Mouse (Mus musculus) MEL (cell line): Measurements from ENCODE around the gene Rpusd4. TPM values are rescaled to one million over a fixed set of nuclear protein-coding genes. Genes with fewer than 3 reads are reported as not detected.

ENCODE experiments used
- DNase-seq: peaks from one replicate; pipeline ENCODE4 v3.0.0; 2011; ENCODE audit warnings: low read depth, low spot score
- H3K27ac ChIP-seq: 2 replicates; pipeline ENCODE4 v1.5.1; 2012; ENCODE audit warnings: low read depth, mild to moderate bottlenecking, control low read depth, low read length, moderate library complexity; ENCODE audit not compliant: control insufficient read depth
- H3K27me3 ChIP-seq, 2 experiments: fragments of 150-350 bp in 1 of 2; sonication (generic) in 1 of 2; 2 replicates each; pipeline ENCODE4 v1.6.1; 2012; ENCODE audit warnings: low read length in 2 of 2, mild to moderate bottlenecking in 2 of 2, improper control_type of control experiment in 1 of 2, moderate library complexity in 1 of 2; ENCODE audit not compliant: insufficient read depth in 2 of 2, control insufficient read depth in 1 of 2
- H3K36me3 ChIP-seq, 2 experiments: 2 replicates each; pipeline ENCODE4 v1.6.1; 2012 to 2014; ENCODE audit warnings: low read length in 2 of 2, improper control_type of control experiment in 1 of 2, inconsistent platforms in 1 of 2, mild to moderate bottlenecking in 1 of 2; ENCODE audit not compliant: insufficient read depth in 2 of 2, control insufficient read depth in 1 of 2
- H3K4me1 ChIP-seq, 2 experiments: fragments of 150-350 bp in 1 of 2; sonication (generic) in 1 of 2; 2 replicates each; pipeline ENCODE4 v1.6.1; 2012; ENCODE audit warnings: low read length in 2 of 2, improper control_type of control experiment in 1 of 2, mild to moderate bottlenecking in 1 of 2; ENCODE audit not compliant: insufficient read depth in 2 of 2, control insufficient read depth in 1 of 2
- H3K4me3 ChIP-seq, 2 experiments: fragments of 150-350 bp in 1 of 2; sonication (generic) in 1 of 2; 2 replicates each; pipeline ENCODE4 v1.5.1; 2012; ENCODE audit warnings: low read depth in 2 of 2, low read length in 2 of 2, mild to moderate bottlenecking in 2 of 2, moderate library complexity in 2 of 2, control low read depth in 1 of 2, improper control_type of control experiment in 1 of 2; ENCODE audit not compliant: control insufficient read depth in 1 of 2, insufficient read depth in 1 of 2
- H3K79me2 ChIP-seq: 2 replicates; pipeline ENCODE4 v1.6.1; 2012; ENCODE audit warnings: mild to moderate bottlenecking, low read length, moderate library complexity; ENCODE audit not compliant: control insufficient read depth, poor library complexity, insufficient read depth
- H3K9ac ChIP-seq: 2 replicates; pipeline ENCODE4 v1.6.1; 2012; ENCODE audit warnings: low read depth, mild to moderate bottlenecking, control low read depth, low read length, moderate library complexity; ENCODE audit not compliant: control insufficient read depth, poor library complexity, severe bottlenecking
- H3K9me3 ChIP-seq: fragments of 150-350 bp; sonication (generic); replicated peaks from 2 replicates; pipeline ENCODE4 v1.6.1; 2012; ENCODE audit warnings: mild to moderate bottlenecking, low read length, improper control_type of control experiment, moderate library complexity; ENCODE audit not compliant: insufficient read depth
- BHLHE40 ChIP-seq: IDR thresholded peaks from 2 replicates; pipeline ENCODE4 v1.6.1; 2012; ENCODE audit warnings: low read depth, mild to moderate bottlenecking, inconsistent platforms, low read length, improper control_type of control experiment, borderline replicate concordance
- CHD1 ChIP-seq: IDR thresholded peaks from 2 replicates; pipeline ENCODE4 v1.6.1; 2012; ENCODE audit warnings: low read depth, mild to moderate bottlenecking, inconsistent platforms, low read length, improper control_type of control experiment
- CHD2 ChIP-seq: IDR thresholded peaks from 2 replicates; pipeline ENCODE4 v1.6.1; 2011; ENCODE audit warnings: low read length, improper control_type of control experiment
- CTCF ChIP-seq, 3 experiments: IDR thresholded peaks in 2 of 3; conservative IDR thresholded peaks in 1 of 3; 2 replicates each; pipeline ENCODE4 v1.5.1; 2011 to 2012; ENCODE audit warnings: low read length in 3 of 3, low read depth in 2 of 3, mild to moderate bottlenecking in 2 of 3, improper control_type of control experiment in 1 of 3, inconsistent platforms in 1 of 3, mixed read lengths in 1 of 3, moderate library complexity in 1 of 3; ENCODE audit not compliant: control insufficient read depth in 1 of 3, insufficient read depth in 1 of 3, poor library complexity in 1 of 3, severe bottlenecking in 1 of 3
- E2F4 ChIP-seq: IDR thresholded peaks from 2 replicates; pipeline ENCODE4 v1.6.1; 2011; ENCODE audit warnings: low read depth, low read length, improper control_type of control experiment, borderline replicate concordance
- ELF1 ChIP-seq: IDR thresholded peaks from 2 replicates; pipeline ENCODE4 v1.6.1; 2014; ENCODE audit warnings: low read depth, mild to moderate bottlenecking, inconsistent platforms, low read length, improper control_type of control experiment, moderate library complexity
- EP300 ChIP-seq, 2 experiments: IDR thresholded peaks; 2 replicates each; pipeline ENCODE4 v1.6.1; 2011; ENCODE audit warnings: improper control_type of control experiment in 2 of 2, low read length in 2 of 2, low read depth in 1 of 2, mild to moderate bottlenecking in 1 of 2
- GABPA ChIP-seq: IDR thresholded peaks from 2 replicates; pipeline ENCODE4 v1.6.1; 2012; ENCODE audit warnings: low read depth, mild to moderate bottlenecking, inconsistent platforms, low read length, improper control_type of control experiment, moderate library complexity
- GATA1 ChIP-seq: IDR thresholded peaks from 2 replicates; pipeline ENCODE4 v1.6.1; 2011; ENCODE audit warnings: low read depth, low read length, improper control_type of control experiment
- HCFC1 ChIP-seq: IDR thresholded peaks from 2 replicates; pipeline ENCODE4 v1.6.1; 2012; ENCODE audit warnings: low read depth, mild to moderate bottlenecking, inconsistent platforms, low read length, improper control_type of control experiment, moderate library complexity
- JUND ChIP-seq: IDR thresholded peaks from 2 replicates; pipeline ENCODE4 v1.6.1; 2011; ENCODE audit warnings: low read depth, mild to moderate bottlenecking, improper control_type of control experiment, low read length
- KAT2A ChIP-seq: conservative IDR thresholded peaks from 2 replicates; pipeline ENCODE4 v1.6.1; 2012; ENCODE audit warnings: low read depth, low read length, improper control_type of control experiment, inconsistent platforms
- MAFK ChIP-seq: IDR thresholded peaks from 2 replicates; pipeline ENCODE4 v1.6.1; 2011; ENCODE audit warnings: low read depth, mild to moderate bottlenecking, low read length, improper control_type of control experiment, borderline replicate concordance
- MAX ChIP-seq: IDR thresholded peaks from 2 replicates; pipeline ENCODE4 v1.6.1; 2011; ENCODE audit warnings: low read length, improper control_type of control experiment
- MAZ ChIP-seq: IDR thresholded peaks from 2 replicates; pipeline ENCODE4 v1.6.1; 2012; ENCODE audit warnings: low read depth, mild to moderate bottlenecking, inconsistent platforms, low read length, improper control_type of control experiment
- MEF2A ChIP-seq: IDR thresholded peaks from 2 replicates; pipeline ENCODE4 v1.6.1; 2014; ENCODE audit warnings: low read depth, mild to moderate bottlenecking, inconsistent platforms, low read length, improper control_type of control experiment; ENCODE audit not compliant: poor library complexity, insufficient replicate concordance, severe bottlenecking; ENCODE audit errors: extremely low read depth
- MYB ChIP-seq: IDR thresholded peaks from 2 replicates; pipeline ENCODE4 v1.6.1; 2011; ENCODE audit warnings: mild to moderate bottlenecking, low read depth, low read length, improper control_type of control experiment
- MYC ChIP-seq: IDR thresholded peaks from 2 replicates; pipeline ENCODE4 v1.6.1; 2011; ENCODE audit warnings: low read depth, mild to moderate bottlenecking, low read length, improper control_type of control experiment, moderate library complexity
- NELFE ChIP-seq: IDR thresholded peaks from 2 replicates; pipeline ENCODE4 v1.6.1; 2011; ENCODE audit warnings: low read depth, low read length, improper control_type of control experiment
- NRF1 ChIP-seq: IDR thresholded peaks from 2 replicates; pipeline ENCODE4 v1.6.1; 2014; ENCODE audit warnings: low read depth, mild to moderate bottlenecking, inconsistent platforms, low read length, improper control_type of control experiment, moderate library complexity; ENCODE audit not compliant: poor library complexity, insufficient read depth, severe bottlenecking
- POLR2A ChIP-seq, 2 experiments: IDR thresholded peaks; 2 replicates each; pipeline ENCODE4 v1.6.1; 2011 to 2012; ENCODE audit warnings: low read length in 2 of 2, mild to moderate bottlenecking in 2 of 2, control low read depth in 1 of 2, improper control_type of control experiment in 1 of 2, low read depth in 1 of 2, moderate library complexity in 1 of 2; ENCODE audit not compliant: control insufficient read depth in 1 of 2, insufficient read depth in 1 of 2, poor library complexity in 1 of 2
- POLR2AphosphoS2 ChIP-seq: IDR thresholded peaks from 2 replicates; pipeline ENCODE4 v1.6.1; 2011; ENCODE audit warnings: low read length, improper control_type of control experiment
- RAD21 ChIP-seq: IDR thresholded peaks from 2 replicates; pipeline ENCODE4 v1.6.1; 2011; ENCODE audit warnings: mild to moderate bottlenecking, low read depth, low read length, improper control_type of control experiment
- RCOR1 ChIP-seq: IDR thresholded peaks from 2 replicates; pipeline ENCODE4 v1.6.1; 2012; ENCODE audit warnings: low read depth, mild to moderate bottlenecking, inconsistent platforms, low read length, improper control_type of control experiment
- SIN3A ChIP-seq: IDR thresholded peaks from 2 replicates; pipeline ENCODE4 v1.6.1; 2012; ENCODE audit warnings: low read length, improper control_type of control experiment, inconsistent platforms
- SMC3 ChIP-seq: IDR thresholded peaks from 2 replicates; pipeline ENCODE4 v1.6.1; 2011; ENCODE audit warnings: low read depth, low read length, improper control_type of control experiment
- TAL1 ChIP-seq: IDR thresholded peaks from 2 replicates; pipeline ENCODE4 v1.6.1; 2012; ENCODE audit warnings: mild to moderate bottlenecking, inconsistent platforms, low read length, moderate library complexity, mixed read lengths
- TBP ChIP-seq: IDR thresholded peaks from 2 replicates; pipeline ENCODE4 v1.8.0; 2011; ENCODE audit warnings: low read depth, low read length, improper control_type of control experiment
- TCF12 ChIP-seq: IDR thresholded peaks from 2 replicates; pipeline ENCODE4 v1.6.1; 2014; ENCODE audit warnings: low read depth, mild to moderate bottlenecking, inconsistent platforms, low read length, improper control_type of control experiment, moderate library complexity
- UBTF ChIP-seq: IDR thresholded peaks from 2 replicates; pipeline ENCODE4 v1.6.1; 2012; ENCODE audit warnings: low read depth, mild to moderate bottlenecking, inconsistent platforms, low read length, improper control_type of control experiment, moderate library complexity, borderline replicate concordance; ENCODE audit not compliant: insufficient read depth
- USF1 ChIP-seq: IDR thresholded peaks from 2 replicates; pipeline ENCODE4 v1.6.1; 2014; ENCODE audit warnings: low read depth, mild to moderate bottlenecking, inconsistent platforms, low read length, improper control_type of control experiment, moderate library complexity
- USF2 ChIP-seq, 2 experiments: IDR thresholded peaks; 2 replicates each; pipeline ENCODE4 v1.6.1; 2011 to 2012; ENCODE audit warnings: improper control_type of control experiment in 2 of 2, low read length in 2 of 2, borderline replicate concordance in 1 of 2, inconsistent platforms in 1 of 2, low read depth in 1 of 2, mild to moderate bottlenecking in 1 of 2; ENCODE audit not compliant: insufficient read depth in 1 of 2
- ZC3H11A ChIP-seq: IDR thresholded peaks from 2 replicates; pipeline ENCODE4 v1.6.1; 2012; ENCODE audit warnings: low read depth, mild to moderate bottlenecking, inconsistent platforms, low read length, improper control_type of control experiment
- ZKSCAN1 ChIP-seq: IDR thresholded peaks from 2 replicates; pipeline ENCODE4 v1.6.1; 2012; ENCODE audit warnings: low read depth, mild to moderate bottlenecking, inconsistent platforms, low read length, improper control_type of control experiment, moderate library complexity
- ZMIZ1 ChIP-seq: IDR thresholded peaks from 2 replicates; pipeline ENCODE4 v1.6.1; 2012; ENCODE audit warnings: low read depth, mild to moderate bottlenecking, inconsistent platforms, low read length, improper control_type of control experiment, moderate library complexity
- polyA plus RNA-seq, 2 experiments: library from polyadenylated mRNA; stranded (reverse) in 1 of 2; unstranded in 1 of 2; fragments of >175 nt in 1 of 2; fragments of >200 nt in 1 of 2; gene quantifications; 2 replicates each; pipeline versions ENCODE4 v1.2.1 to v1.2.4; 2012; ENCODE audit warnings: low replicate concordance in 2 of 2, low read depth in 1 of 2; ENCODE audit not compliant: insufficient read length in 2 of 2, insufficient read depth in 1 of 2, missing spikeins in 1 of 2
- total RNA-seq: library from RNA; depleted of rRNA; stranded (reverse); fragments of 300-350 nt; gene quantifications from 2 replicates; pipeline ENCODE4 v1.2.3, GENCODE M21; 2012

Gene Rpusd4
- total and polyA plus RNA-seq, 3 experiments, result 36.3 to 40.9 TPM; not detected in 1

DNA sequence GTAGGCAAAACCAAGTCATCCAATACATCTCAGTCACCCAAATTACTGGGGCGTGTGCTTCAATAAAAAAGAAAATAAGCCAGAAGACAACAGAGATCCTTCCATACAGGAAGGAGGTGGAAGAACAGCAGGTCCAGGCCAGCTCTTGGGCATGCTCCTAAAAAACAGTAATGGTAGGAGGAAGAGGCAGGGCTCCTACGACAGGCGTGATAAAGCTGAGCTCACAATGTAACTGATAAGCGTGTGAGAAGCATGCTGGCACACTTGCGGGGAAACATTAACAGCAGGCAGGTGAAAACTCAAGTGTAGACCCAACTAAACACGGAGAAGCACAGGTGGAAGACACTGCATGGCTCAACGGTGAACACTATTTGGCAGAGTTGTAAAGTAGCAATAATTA lies 10.3 kb upstream of the Rpusd4 start (continued):
- TF ChIP-seq EP300 (IDR thresholded peaks at IDR 0.05; ENCODE audit: low read depth in 1 of 2, low read length in 2 of 2) (no peak), NELFE (no peak)
- TF ChIP-seq, all 39 proteins: peak for 5

DNA sequence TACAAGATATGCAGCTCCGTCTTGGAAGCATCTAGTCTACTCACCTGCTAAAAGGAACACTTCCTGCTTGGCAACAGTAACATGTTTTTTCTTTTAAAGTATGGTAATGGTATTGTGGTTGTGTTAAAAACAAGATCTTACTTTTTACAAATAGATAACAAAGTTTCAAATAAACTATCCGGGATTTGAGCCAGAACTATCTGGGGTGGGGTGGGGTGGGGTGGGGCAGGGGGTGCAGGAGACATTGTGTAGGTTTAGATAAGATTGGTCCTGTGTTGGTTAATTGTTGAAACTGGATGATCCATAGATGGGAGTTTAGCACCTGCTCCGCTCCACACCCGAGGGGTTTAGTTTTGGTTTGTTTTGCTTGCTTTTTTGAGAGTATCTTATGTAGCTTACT lies 5.2 kb upstream of the Rpusd4 start:
- H3K36me3 ChIP-seq, result peaks cover 0 to 55% of the 10 kb centered on the region in 2 experiments; a peak in 2 of 4 replicates
- peak overlapping the region; percentile 27; the same call in 1 of the 2 replicates for H3K9ac ChIP-seq
- DNase-seq, result peak; percentile 63
- H3K27me3 ChIP-seq, result no peaks in the 10 kb centered on the region
- peaks cover 12% of the 10 kb centered on the region for H3K79me2 ChIP-seq
- H3K4me3 ChIP-seq, result peak overlapping the region; percentile 10 to 53; a peak in 3 of 4 replicates
- H3K27ac ChIP-seq, result peak overlapping the region; percentile 91
- H3K9me3 ChIP-seq, result no peaks in the 10 kb centered on the region
- peaks cover 24 to 35% of the 10 kb centered on the region in 2 experiments for H3K4me1 ChIP-seq
- TF ChIP-seq ZC3H11A, result no peak
- no peak for TF ChIP-seq MAFK
- TF ChIP-seq EP300 (IDR thresholded peaks at IDR 0.05; ENCODE audit: low read depth in 1 of 2, low read length in 2 of 2), result peak in 1 of 2 experiments; percentile 49; a peak in 3 of 4 replicates
- no peak for TF ChIP-seq GABPA
- TF ChIP-seq RAD21, result no peak
- no peak for TF ChIP-seq KAT2A
- TF ChIP-seq USF1, result no peak
- no peak; the same call in 1 of the 2 replicates for TF ChIP-seq GATA1
- no peak; the same call in 1 of the 2 replicates for TF ChIP-seq MAZ
- no peak for TF ChIP-seq TAL1
- no peak for TF ChIP-seq CTCF (IDR thresholded peaks at IDR 0.05 in 2 of 3, conservative IDR thresholded peaks at IDR 0.05 in 1 of 3; ENCODE audit: control insufficient read depth in 1 of 3, insufficient read depth in 1 of 3, low read depth in 2 of 3, low read length in 3 of 3, poor library complexity in 1 of 3, severe bottlenecking in 1 of 3)
- no peak for TF ChIP-seq ZKSCAN1
- TF ChIP-seq E2F4, result no peak
- TF ChIP-seq MYB, result no peak
- TF ChIP-seq RCOR1, result peak; percentile 74; the same call in 1 of the 2 replicates
- no peak for TF ChIP-seq UBTF
- no peak for TF ChIP-seq SMC3
- no peak for TF ChIP-seq CHD2
- TF ChIP-seq HCFC1, result no peak
- no peak for TF ChIP-seq USF2 (IDR thresholded peaks at IDR 0.05; ENCODE audit: borderline replicate concordance in 1 of 2, insufficient read depth in 1 of 2, low read depth in 1 of 2, low read length in 2 of 2)
- peak; percentile 44; the same call in 1 of the 2 replicates for TF ChIP-seq BHLHE40
- no peak for TF ChIP-seq TBP
- TF ChIP-seq POLR2AphosphoS2, result no peak
- TF ChIP-seq ELF1, result peak; percentile 50; the same call in 1 of the 2 replicates
- no peak for TF ChIP-seq MAX
- no peak for TF ChIP-seq MYC
- peak; percentile 61 for TF ChIP-seq TCF12
- peak; percentile 59; the same call in 1 of the 2 replicates for TF ChIP-seq SIN3A
- no peak for TF ChIP-seq NRF1
- TF ChIP-seq POLR2A (IDR thresholded peaks at IDR 0.05; ENCODE audit: control insufficient read depth in 1 of 2, insufficient read depth in 1 of 2, low read depth in 1 of 2, low read length in 2 of 2, poor library complexity in 1 of 2), result no peak
- TF ChIP-seq MEF2A, result peak; percentile 77; the same call in 1 of the 2 replicates
- no peak for TF ChIP-seq ZMIZ1
- TF ChIP-seq CHD1, result no peak
- TF ChIP-seq JUND, result no peak
- no peak for TF ChIP-seq NELFE
